Mouse (Mus musculus) MEL (cell line): ENCODE measurements around the gene Gm14403.
"Not testable (repeated sequence)": the region's sequence is repeated elsewhere in the genome, so short reads cannot be mapped to it uniquely, and the experiment has no call there.

Source experiments
- HCFC1 ChIP-seq: IDR thresholded peaks from 2 replicates; pipeline ENCODE4 v1.6.1; 2012; ENCODE audit warnings: low read depth, mild to moderate bottlenecking, inconsistent platforms, low read length, improper control_type of control experiment, moderate library complexity
- USF1 ChIP-seq: IDR thresholded peaks from 2 replicates; pipeline ENCODE4 v1.6.1; 2014; ENCODE audit warnings: low read depth, mild to moderate bottlenecking, inconsistent platforms, low read length, improper control_type of control experiment, moderate library complexity

DNA sequence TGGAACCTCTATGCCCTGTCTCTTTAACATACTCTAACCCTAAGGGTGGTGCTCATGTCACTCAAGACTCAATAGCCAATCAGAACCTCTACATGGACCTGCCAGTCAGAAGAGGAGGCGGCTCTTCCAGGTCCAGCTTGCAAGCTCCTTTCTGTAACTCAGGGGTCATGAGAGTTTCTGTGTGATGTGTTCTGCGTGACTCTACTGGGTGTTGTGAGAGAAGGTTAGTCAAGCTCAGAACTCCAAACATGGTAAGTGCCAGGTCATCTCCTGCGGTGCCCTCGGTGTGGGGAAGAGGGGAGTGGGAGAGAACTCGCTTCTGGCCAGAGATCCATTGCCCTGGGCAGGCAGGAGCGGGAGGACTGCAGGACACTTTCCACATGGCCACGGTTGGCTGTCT, at the start of gene Gm14403:
- not testable (repeated sequence) for TF ChIP-seq USF1, HCFC1
